Mouse (Mus musculus) midbrain, embryonic 11.5 days (tissue): ENCODE data around the gene 9930021J03Rik. TPM values are rescaled to one million over a fixed set of nuclear protein-coding genes. Genes with fewer than 3 reads are reported as not detected.

Experiments
- ATAC-seq: fragments of 200-750 bp; cut with Nextera tagmentation; 2 replicates; pipeline ENCODE4 v1.8.0; 2017; ENCODE audit warnings: moderate TSS enrichment, moderate library complexity; ENCODE audit not compliant: low FRiP score
- DNase-seq: peaks from one replicate; pipeline ENCODE4 v3.0.0; 2015; ENCODE audit warnings: low spot score; ENCODE audit errors: missing footprints
- H3K27ac ChIP-seq: fragments of 300-500 bp; sonication (generic); 2 replicates; pipeline ENCODE4 v1.5.1; 2014; ENCODE audit warnings: low read depth, low read length
- H3K27me3 ChIP-seq: fragments of 300-500 bp; sonication (generic); 2 replicates; pipeline ENCODE4 v1.6.1; 2014; ENCODE audit warnings: mild to moderate bottlenecking, low read length, moderate library complexity, mixed read lengths; ENCODE audit not compliant: control insufficient read depth, insufficient read depth
- H3K36me3 ChIP-seq: fragments of 300-500 bp; sonication (generic); 2 replicates; pipeline ENCODE4 v1.6.1; 2014; ENCODE audit warnings: mild to moderate bottlenecking, low read length, moderate library complexity, mixed read lengths; ENCODE audit not compliant: control insufficient read depth, insufficient read depth
- H3K4me1 ChIP-seq: fragments of 300-500 bp; sonication (generic); 2 replicates; pipeline ENCODE4 v1.6.1; 2014; ENCODE audit warnings: low read length; ENCODE audit not compliant: control insufficient read depth, insufficient read depth
- H3K4me2 ChIP-seq: fragments of 300-500 bp; sonication (generic); 2 replicates; pipeline ENCODE4 v1.6.1; 2014; ENCODE audit warnings: mild to moderate bottlenecking, moderate library complexity
- H3K4me3 ChIP-seq: fragments of 300-500 bp; sonication (generic); 2 replicates; pipeline ENCODE4 v1.5.1; 2014; ENCODE audit warnings: low read depth, low read length
- H3K9ac ChIP-seq: fragments of 300-500 bp; sonication (generic); 2 replicates; pipeline ENCODE4 v1.6.1; 2014; ENCODE audit warnings: low read length
- H3K9me3 ChIP-seq: fragments of 300-500 bp; sonication (generic); 2 replicates; pipeline ENCODE4 v1.6.1; 2016; ENCODE audit warnings: low read length; ENCODE audit not compliant: control insufficient read depth
- WGBS: fragments of 180-500 bp; shearing (Covaris S2); extraction: QIAGEN DNeasy Blood & Tissue Kit; methylation state at CpG from one replicate; pipeline ENCODE4 v1.1.7; 2014; 5-methylcytosine and 5-hydroxymethylcytosine counted together
- polyA plus RNA-seq: library from polyadenylated mRNA; unstranded; fragments of >200 nt; fragmentation: Nextera tagmentation; extraction: Ambion mirVana; gene quantifications from 2 replicates; pipeline ENCODE4 v1.2.1, GENCODE M21; 2014

The 9930021J03Rik gene
- polyA plus RNA-seq, 1 experiment from 2014 or later, result 7.7 TPM

GRCm38 (mm10) chr19:29666965-29667594 is 138.7 kb downstream of the 9930021J03Rik start:
- Histone ChIP-seq H3K36me3 (no peaks in the 10 kb centered on the region), H3K27ac (no peak overlapping the region), H3K27me3 (no peaks in the 10 kb centered on the region), H3K9me3 (no peaks in the 10 kb centered on the region), H3K4me2 (no peak overlapping the region), H3K4me1 (no peaks in the 10 kb centered on the region), H3K4me3 (no peak overlapping the region), H3K9ac (no peak overlapping the region)
- ATAC-seq (no peak), DNase-seq (no peak)
- 88% methylated on average over 5 of the region's 5 CpGs for WGBS

GRCm38 (mm10) chr19:29666164-29666563 is 139.6 kb downstream of the 9930021J03Rik start:
- 92% methylated on average over 4 of the region's 4 CpGs for WGBS
- Histone ChIP-seq H3K9me3 (no peaks in the 10 kb centered on the region), H3K4me2 (no peak overlapping the region), H3K4me1 (no peaks in the 10 kb centered on the region), H3K27me3 (no peaks in the 10 kb centered on the region), H3K4me3 (no peak overlapping the region), H3K27ac (no peak overlapping the region), H3K36me3 (no peaks in the 10 kb centered on the region), H3K9ac (no peak overlapping the region)
- ATAC-seq (no peak), DNase-seq (no peak)

- Histone ChIP-seq H3K4me1 (no peaks in the 10 kb centered on the region), H3K27me3 (no peaks in the 10 kb centered on the region), H3K36me3 (no peaks in the 10 kb centered on the region), H3K27ac (no peak overlapping the region), H3K9ac (no peak overlapping the region), H3K4me2 (no peak overlapping the region), H3K9me3 (no peaks in the 10 kb centered on the region), H3K4me3 (no peak overlapping the region)
- ATAC-seq, result no peak
- WGBS, result 84% methylated on average over 5 of the region's 5 CpGs
- DNase-seq, result no peak
Observed at GRCm38 (mm10) chr19:29664934-29665333, 140.9 kb downstream of the 9930021J03Rik start.

Other genes starting within 250 kb of the 9930021J03Rik start
- 12.9 and 13.6 TPM in 2 replicates for gene Ermp1, start 157.6 kb downstream of the 9930021J03Rik start, polyA plus RNA-seq
- gene Mlana, start 108.2 kb downstream of the 9930021J03Rik start, polyA plus RNA-seq, result 0.26 and 0.54 TPM in 2 replicates
- gene Ranbp6, start 7.0 kb upstream of the 9930021J03Rik start, polyA plus RNA-seq, result 47.8 and 49.2 TPM in 2 replicates
- gene Il33, start 119.1 kb upstream of the 9930021J03Rik start, polyA plus RNA-seq, result 0.48 and 0.61 TPM in 2 replicates
- gene Trpd52l3, start 197.8 kb upstream of the 9930021J03Rik start, polyA plus RNA-seq, result not detected in 2 replicates
- 80.3 and 85.2 TPM in 2 replicates for gene Uhrf2, start 224.5 kb upstream of the 9930021J03Rik start, polyA plus RNA-seq